Mouse (Mus musculus): ENCODE measurements at regions not wholly inside any gene's neighbourhood (a gene's known extent, or its start where the extent isn't known, plus 50 kb on each side); places are given as distances from the start of the nearest gene placed in this dataset.

DNA sequence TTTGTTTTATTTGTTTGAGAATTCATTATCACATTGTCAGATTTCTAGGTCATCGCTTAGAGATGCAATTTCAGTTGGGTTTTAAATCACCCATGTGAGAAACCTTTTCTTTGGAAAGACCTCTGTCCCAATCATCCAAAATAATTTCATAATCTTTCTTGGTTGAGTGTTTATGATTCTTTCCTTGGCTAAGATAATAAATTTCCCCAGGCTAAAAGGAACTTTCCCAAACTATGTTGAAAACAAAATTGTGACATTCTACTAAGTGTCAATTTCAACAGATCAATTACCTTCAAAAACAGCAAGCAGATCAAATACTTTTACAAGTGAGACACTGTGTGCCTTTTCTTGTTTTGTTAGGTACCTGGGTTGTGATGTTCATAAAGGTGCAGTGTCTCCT lies 80.0 kb upstream of the Acvr2a start:
- Histone ChIP-seq H3K9me3 (ENCODE audit: control insufficient read depth, low read length) (no peaks in the 10 kb centered on the region), H3K27me3 (ENCODE audit: control insufficient read depth, insufficient read depth, low read length) (no peaks in the 10 kb centered on the region), H3K4me1 (replicated peaks; ENCODE audit: control insufficient read depth in 2 of 2, insufficient read depth in 2 of 2, low read length in 1 of 2) (no peaks in the 10 kb centered on the region), H3K27ac (no peak overlapping the region), H3K36me3 (replicated peaks; ENCODE audit: control insufficient read depth, insufficient read depth, low read depth) (no peaks in the 10 kb centered on the region), H3K9ac (replicated peaks) (no peak overlapping the region), H3K4me2 (ENCODE audit: low read depth) (no peak overlapping the region), H3K4me3 (ENCODE audit: insufficient read depth in 1 of 2, low read depth in 2 of 2, low read length in 2 of 2) (no peak overlapping the region)
- DNase-seq (ENCODE audit: low read depth in 3 of 3, low spot score in 3 of 3) = no peak
- TF ChIP-seq CTCF (IDR thresholded peaks at IDR 0.05; ENCODE audit: low read depth) = no peak
- 61% methylated on average over 1 of the region's 1 CpGs for WGBS (ENCODE audit: insufficient replicate concordance)
- ATAC-seq (ENCODE audit: insufficient read depth) = no peak

DNA sequence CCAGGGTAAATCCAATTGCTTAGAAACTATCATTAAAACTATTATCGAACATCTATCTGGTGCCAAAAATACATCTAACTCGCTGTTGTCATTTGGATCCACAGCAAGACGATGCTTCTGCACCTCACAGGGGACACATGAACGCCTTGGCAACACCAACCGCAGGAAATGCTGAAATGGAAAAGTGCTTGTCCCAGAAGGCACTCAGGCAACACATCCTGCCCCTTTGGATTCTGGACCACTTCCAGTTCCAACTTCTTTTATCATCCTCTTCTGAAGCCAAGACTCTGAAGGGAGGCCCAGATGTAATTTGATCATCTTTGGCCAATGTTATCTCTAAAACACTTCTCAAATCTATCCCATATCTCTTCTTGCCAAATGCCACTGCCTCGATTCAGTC lies 79.4 kb upstream of the Acvr2a start:
- no peak overlapping the region for H3K9ac ChIP-seq (replicated peaks)
- ATAC-seq (ENCODE audit: insufficient read depth) (no peak), DNase-seq (ENCODE audit: low read depth in 3 of 3, low spot score in 3 of 3) (no peak)
- H3K4me1 ChIP-seq (replicated peaks; ENCODE audit: control insufficient read depth in 2 of 2, insufficient read depth in 2 of 2, low read length in 1 of 2) = no peaks in the 10 kb centered on the region
- H3K27ac ChIP-seq = no peak overlapping the region
- 65% methylated on average over 6 of the region's 6 CpGs for WGBS (ENCODE audit: insufficient replicate concordance)
- TF ChIP-seq CTCF (IDR thresholded peaks at IDR 0.05; ENCODE audit: low read depth) = no peak
- no peak for TF ChIP-seq EP300 (IDR thresholded peaks at IDR 0.05; ENCODE audit: low read depth)
- no peaks in the 10 kb centered on the region for H3K9me3 ChIP-seq (ENCODE audit: control insufficient read depth, low read length)
- no peaks in the 10 kb centered on the region for H3K36me3 ChIP-seq (replicated peaks; ENCODE audit: control insufficient read depth, insufficient read depth, low read depth)
- no peaks in the 10 kb centered on the region for H3K27me3 ChIP-seq (ENCODE audit: control insufficient read depth, insufficient read depth, low read length)
- H3K4me3 ChIP-seq (ENCODE audit: insufficient read depth in 1 of 2, low read depth in 2 of 2, low read length in 2 of 2) = no peak overlapping the region
- no peak overlapping the region for H3K4me2 ChIP-seq (ENCODE audit: low read depth)

DNA sequence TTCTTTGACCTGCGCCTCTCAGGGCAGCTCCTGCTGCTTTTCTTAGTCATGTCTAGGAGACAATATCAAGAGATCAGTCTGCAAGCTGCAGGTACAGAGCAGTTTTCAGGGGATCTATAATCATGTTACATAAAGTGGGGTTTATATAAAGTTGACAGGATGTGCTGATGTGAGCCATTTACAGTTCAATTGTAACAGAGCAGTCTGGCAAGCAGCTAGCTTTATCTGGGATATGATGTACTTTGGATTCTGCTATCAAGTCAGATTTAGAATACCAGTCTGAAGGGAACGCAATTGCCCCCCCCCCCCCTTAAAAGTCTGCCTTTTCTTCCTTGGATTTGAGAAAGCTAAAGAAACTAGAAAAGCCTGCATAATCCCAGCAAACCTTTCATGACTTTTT lies 77.6 kb upstream of the Acvr2a start:
- Histone ChIP-seq H3K36me3 (replicated peaks; ENCODE audit: control insufficient read depth, insufficient read depth, low read depth) (no peaks in the 10 kb centered on the region), H3K9ac (replicated peaks) (no peak overlapping the region), H3K9me3 (ENCODE audit: control insufficient read depth, low read length) (no peaks in the 10 kb centered on the region), H3K4me1 (replicated peaks; ENCODE audit: control insufficient read depth in 2 of 2, insufficient read depth in 2 of 2, low read length in 1 of 2) (no peaks in the 10 kb centered on the region), H3K4me3 (ENCODE audit: insufficient read depth in 1 of 2, low read depth in 2 of 2, low read length in 2 of 2) (no peak overlapping the region), H3K4me2 (ENCODE audit: low read depth) (no peak overlapping the region), H3K27me3 (ENCODE audit: control insufficient read depth, insufficient read depth, low read length) (no peaks in the 10 kb centered on the region), H3K27ac (no peak overlapping the region)
- DNase-seq (ENCODE audit: low read depth in 3 of 3, low spot score in 3 of 3) = no peak
- 41% methylated on average over 2 of the region's 2 CpGs for WGBS (ENCODE audit: insufficient replicate concordance)
- ATAC-seq (ENCODE audit: insufficient read depth) = no peak
- TF ChIP-seq EP300 (IDR thresholded peaks at IDR 0.05; ENCODE audit: low read depth) (no peak), CTCF (IDR thresholded peaks at IDR 0.05; ENCODE audit: low read depth) (no peak)

Measured in liver, embryonic 14.5 days (tissue).